Mouse (Mus musculus) erythroid progenitor cell, adult 5-6 weeks (primary cell): ENCODE results near the gene Olfr1201. TPM values are rescaled to one million over a fixed set of nuclear protein-coding genes. Genes with fewer than 3 reads are reported as not detected.

Source experiments
- ATAC-seq: replicated peaks from 2 replicates; pipeline ENCODE4 v1.8.0; 2016; ENCODE audit warnings: moderate number of reproducible peaks, mild to moderate bottlenecking, moderate TSS enrichment, inconsistent platforms; ENCODE audit not compliant: poor library complexity, low FRiP score, severe bottlenecking
- total RNA-seq, 2 experiments: library from RNA; stranded (forward) in 1 of 2; stranded (reverse) in 1 of 2; fragments of 150-400 nt in 1 of 2; fragments of 186-747, 209-891 nt in 1 of 2; gene quantifications; 2 replicates each; pipeline versions ENCODE4 v1.2.3 to v1.2.4; 2015 to 2017; ENCODE audit warnings: low replicate concordance in 2 of 2

Olfr1201 gene
- not detected in 2 replicates for total RNA-seq (2015; ENCODE audit: low replicate concordance)
- not detected in 2 replicates for total RNA-seq (2017; ENCODE audit: low replicate concordance)

DNA sequence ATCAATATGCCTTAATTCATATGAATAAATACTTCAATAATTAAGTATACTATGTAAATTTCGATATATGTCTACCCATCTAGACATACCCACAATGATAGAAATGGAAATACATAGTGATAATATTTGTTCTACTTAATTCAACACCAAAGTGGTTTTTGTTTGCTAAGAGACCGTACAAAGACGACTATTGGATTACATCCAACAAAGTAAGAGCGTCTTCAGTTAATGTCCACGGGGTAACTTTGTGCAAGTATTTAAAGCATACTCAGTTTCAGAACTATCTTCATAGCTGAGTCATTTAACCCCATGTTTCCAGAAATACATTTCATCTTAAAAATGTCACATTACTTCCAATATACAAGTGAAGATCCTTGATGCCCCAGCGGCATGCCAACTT lies at the start of gene Olfr1201:
Gene Olfr1201 (plus strand): TSS at position 301 of the 400 bp plus-strand sequence.
- no peak for ATAC-seq

DNA sequence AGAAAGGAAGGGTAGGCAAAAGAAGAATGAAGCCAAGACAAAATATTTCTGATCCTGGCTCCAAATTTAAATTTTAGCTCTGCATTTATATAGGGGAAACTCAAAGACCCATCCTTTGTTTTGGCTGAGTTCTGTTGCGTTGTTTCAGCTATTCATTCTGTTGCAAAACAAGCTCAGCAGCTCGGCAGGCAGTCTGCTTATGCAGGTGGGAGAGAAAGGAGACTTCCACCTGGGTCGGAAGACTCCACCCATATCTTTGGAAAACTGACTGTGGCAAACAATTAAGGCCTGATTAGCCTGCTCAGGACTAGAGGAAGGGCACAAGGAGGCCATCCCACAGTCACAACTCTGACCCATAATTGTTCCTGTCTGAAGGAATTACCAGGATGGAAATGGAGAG lies 49.5 kb upstream of the Olfr1201 start:
- ATAC-seq, result no peak

DNA sequence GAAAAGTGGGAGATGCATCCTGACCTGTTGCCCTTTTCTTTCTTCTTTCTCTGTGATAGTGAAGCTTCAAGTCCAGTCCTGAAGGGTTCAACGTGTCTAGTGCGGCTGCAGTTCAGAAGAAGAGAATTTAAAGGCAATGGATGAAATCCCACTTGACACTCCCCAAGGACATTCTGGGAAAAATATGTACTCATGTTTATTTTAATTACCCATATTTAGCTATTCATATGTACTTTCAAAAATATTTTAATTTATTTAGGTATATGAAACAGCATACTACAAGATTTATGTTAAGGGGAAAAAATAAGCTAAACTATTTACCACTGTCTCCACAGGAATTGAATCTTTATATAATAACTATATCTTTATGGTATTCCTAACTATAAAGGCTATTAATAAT lies 41.6 kb upstream of the Olfr1201 start, which contains the start of gene Olfr1198:
Gene Olfr1198 (minus strand): TSS at position 101 of the 400 bp plus-strand sequence.
- ATAC-seq, result no peak

DNA sequence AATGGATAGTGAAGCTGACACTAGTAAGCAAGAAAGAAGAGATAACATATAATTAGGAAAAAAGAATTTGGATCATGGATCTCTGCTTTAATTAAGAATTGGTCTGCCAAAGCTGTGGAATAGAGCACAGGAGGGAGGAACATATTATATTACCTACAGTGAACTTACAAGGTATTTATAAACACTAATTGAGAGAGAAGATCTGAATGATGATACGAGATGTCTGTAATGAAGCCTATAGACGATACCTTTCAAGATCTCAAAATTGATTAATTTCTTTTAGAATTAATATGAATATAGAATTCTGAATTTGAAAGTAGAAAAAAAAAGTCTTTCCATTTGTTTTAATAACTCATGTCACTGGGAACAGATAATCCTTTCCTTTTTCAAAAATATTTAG lies 32.5 kb upstream of the Olfr1201 start, which contains the start of gene Olfr1199:
Gene Olfr1199 (minus strand): TSS at position 101 of the 400 bp plus-strand sequence.
- no peak for ATAC-seq

DNA sequence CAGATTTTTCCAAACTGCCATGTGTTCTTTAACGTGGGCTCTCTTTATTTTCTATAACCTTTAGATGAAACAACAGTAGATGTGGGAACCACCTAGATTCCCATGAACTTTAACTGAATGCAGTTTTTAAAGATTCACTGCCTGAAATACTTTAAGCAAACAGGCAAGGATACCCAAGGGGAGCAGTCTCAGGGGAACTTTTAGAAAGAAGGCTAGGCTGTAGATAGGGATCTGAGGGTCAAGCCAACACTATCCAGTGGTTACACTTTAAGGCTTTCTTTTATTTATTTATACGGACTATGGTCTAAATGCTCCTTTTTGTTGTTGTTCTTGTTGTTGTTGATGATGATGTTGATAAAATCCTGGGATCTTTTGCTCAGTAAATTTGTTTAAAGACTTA lies 22.4 kb upstream of the Olfr1201 start, which contains the start of gene Olfr1200:
Gene Olfr1200 (minus strand): TSS at position 101 of the 400 bp plus-strand sequence.
- no peak for ATAC-seq

DNA sequence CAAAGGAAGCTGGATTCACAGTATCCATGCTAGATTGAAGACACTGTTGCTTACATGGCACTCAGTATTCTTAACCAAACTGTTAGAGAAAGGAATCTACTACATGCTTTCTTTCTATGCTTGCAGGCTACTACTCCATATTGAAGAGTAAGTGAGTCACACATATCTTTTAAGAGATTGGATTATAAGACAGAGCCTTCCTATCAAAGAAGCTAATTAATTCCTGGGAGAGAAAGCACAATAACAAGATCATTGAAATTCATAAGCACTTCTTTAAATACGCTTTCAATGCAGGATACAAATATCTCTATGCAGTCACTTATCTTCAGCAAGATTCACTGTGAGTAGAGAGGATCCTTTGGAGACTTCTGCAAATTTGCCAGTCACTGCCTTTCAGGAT lies 21.4 kb downstream of the Olfr1201 start, which contains the start of gene Olfr1202:
Gene Olfr1202 (plus strand): TSS at position 301 of the 400 bp plus-strand sequence.
- ATAC-seq, result no peak

DNA sequence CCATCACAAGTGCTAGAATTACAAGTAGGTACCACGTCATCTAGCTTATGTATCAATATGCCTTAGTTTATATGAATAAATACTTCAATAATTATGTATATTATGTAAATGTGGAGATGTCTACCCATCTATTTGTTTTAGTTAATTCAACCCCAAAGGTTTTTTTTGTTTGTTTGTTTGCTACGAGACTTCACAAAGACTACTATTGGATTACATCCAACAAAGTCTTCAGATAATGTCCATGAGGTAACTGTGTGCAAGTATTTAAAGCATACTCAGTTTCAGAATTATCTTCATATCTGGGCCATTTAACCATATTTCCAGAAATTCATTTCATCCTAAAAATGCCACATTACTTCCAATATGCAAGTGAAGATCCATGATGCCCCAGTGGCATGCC lies 36.6 kb downstream of the Olfr1201 start, which contains the start of gene Olfr1205:
Gene Olfr1205 (plus strand): TSS at position 301 of the 400 bp plus-strand sequence.
- ATAC-seq, result no peak

DNA sequence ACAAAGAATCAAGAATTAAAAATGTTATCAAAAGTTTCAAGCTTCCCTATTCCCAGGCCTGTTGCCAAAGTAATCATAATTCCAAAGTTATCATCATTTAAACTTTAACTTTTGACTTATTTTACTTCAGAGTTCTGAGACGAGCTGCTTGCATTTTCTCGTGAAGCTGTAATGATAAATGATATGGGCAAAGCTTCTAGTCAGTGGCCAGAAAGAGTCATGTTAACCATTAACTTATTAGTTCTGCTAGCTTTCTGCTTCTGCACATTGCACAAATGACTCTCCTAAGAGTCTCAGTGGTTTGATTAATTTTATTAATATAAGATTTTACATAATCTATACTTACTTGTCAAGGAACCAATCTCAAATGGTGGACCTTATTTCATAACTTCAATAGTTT lies 45.6 kb downstream of the Olfr1201 start:
- ATAC-seq, result no peak

Other genes with a start within 250 kb of the Olfr1201 start
- gene Olfr1188, start 236.1 kb upstream of the Olfr1201 start, total RNA-seq (2015; ENCODE audit: low replicate concordance), result not detected in 2 replicates
- not detected in 2 replicates for gene Olfr1188, start 236.1 kb upstream of the Olfr1201 start, total RNA-seq (2017; ENCODE audit: low replicate concordance)
- not detected in 2 replicates for gene Olfr1189, start 206.6 kb upstream of the Olfr1201 start, total RNA-seq (2015; ENCODE audit: low replicate concordance)
- not detected in 2 replicates for gene Olfr1189, start 206.6 kb upstream of the Olfr1201 start, total RNA-seq (2017; ENCODE audit: low replicate concordance)
- not detected in 2 replicates for gene Olfr1191-ps1, start 152.5 kb upstream of the Olfr1201 start, total RNA-seq (2015; ENCODE audit: low replicate concordance)
- not detected in 2 replicates for gene Olfr1191-ps1, start 152.5 kb upstream of the Olfr1201 start, total RNA-seq (2017; ENCODE audit: low replicate concordance)
- gene Olfr1192-ps1, start 144.5 kb upstream of the Olfr1201 start, total RNA-seq (2015; ENCODE audit: low replicate concordance), result not detected in 2 replicates
- not detected in 2 replicates for gene Olfr1192-ps1, start 144.5 kb upstream of the Olfr1201 start, total RNA-seq (2017; ENCODE audit: low replicate concordance)
- not detected in 2 replicates for gene Olfr1193, start 117.4 kb upstream of the Olfr1201 start, total RNA-seq (2015; ENCODE audit: low replicate concordance)
- gene Olfr1193, start 117.4 kb upstream of the Olfr1201 start, total RNA-seq (2017; ENCODE audit: low replicate concordance), result not detected in 2 replicates
- gene Olfr1195, start 103.8 kb upstream of the Olfr1201 start, total RNA-seq (2015; ENCODE audit: low replicate concordance), result not detected in 2 replicates
- not detected in 2 replicates for gene Olfr1195, start 103.8 kb upstream of the Olfr1201 start, total RNA-seq (2017; ENCODE audit: low replicate concordance)
- gene Olfr1196, start 88.4 kb upstream of the Olfr1201 start, total RNA-seq (2015; ENCODE audit: low replicate concordance), result not detected in 2 replicates
- gene Olfr1196, start 88.4 kb upstream of the Olfr1201 start, total RNA-seq (2017; ENCODE audit: low replicate concordance), result not detected in 2 replicates
- gene Olfr1197, start 60.7 kb upstream of the Olfr1201 start, total RNA-seq (2015; ENCODE audit: low replicate concordance), result not detected in 2 replicates
- not detected in 2 replicates for gene Olfr1197, start 60.7 kb upstream of the Olfr1201 start, total RNA-seq (2017; ENCODE audit: low replicate concordance)
- gene Olfr1198, start 41.7 kb upstream of the Olfr1201 start, total RNA-seq (2015; ENCODE audit: low replicate concordance), result not detected in 2 replicates
- not detected in 2 replicates for gene Olfr1198, start 41.7 kb upstream of the Olfr1201 start, total RNA-seq (2017; ENCODE audit: low replicate concordance)
- gene Olfr1199, start 32.6 kb upstream of the Olfr1201 start, total RNA-seq (2015; ENCODE audit: low replicate concordance), result not detected in 2 replicates
- gene Olfr1199, start 32.6 kb upstream of the Olfr1201 start, total RNA-seq (2017; ENCODE audit: low replicate concordance), result not detected in 2 replicates
- gene Olfr1200, start 22.5 kb upstream of the Olfr1201 start, total RNA-seq (2015; ENCODE audit: low replicate concordance), result not detected in 2 replicates
- not detected in 2 replicates for gene Olfr1200, start 22.5 kb upstream of the Olfr1201 start, total RNA-seq (2017; ENCODE audit: low replicate concordance)
- not detected in 2 replicates for gene Olfr1202, start 21.5 kb downstream of the Olfr1201 start, total RNA-seq (2015; ENCODE audit: low replicate concordance)
- gene Olfr1202, start 21.5 kb downstream of the Olfr1201 start, total RNA-seq (2017; ENCODE audit: low replicate concordance), result not detected in 2 replicates
- not detected in 2 replicates for gene Olfr1205, start 36.7 kb downstream of the Olfr1201 start, total RNA-seq (2015; ENCODE audit: low replicate concordance)
- gene Olfr1205, start 36.7 kb downstream of the Olfr1201 start, total RNA-seq (2017; ENCODE audit: low replicate concordance), result not detected in 2 replicates
- gene Olfr1204, start 56.3 kb downstream of the Olfr1201 start, total RNA-seq (2015; ENCODE audit: low replicate concordance), result not detected in 2 replicates
- not detected in 2 replicates for gene Olfr1204, start 56.3 kb downstream of the Olfr1201 start, total RNA-seq (2017; ENCODE audit: low replicate concordance)
- not detected in 2 replicates for gene Olfr1206, start 70.2 kb downstream of the Olfr1201 start, total RNA-seq (2015; ENCODE audit: low replicate concordance)
- gene Olfr1206, start 70.2 kb downstream of the Olfr1201 start, total RNA-seq (2017; ENCODE audit: low replicate concordance), result not detected in 2 replicates
- gene Olfr1208, start 109.3 kb downstream of the Olfr1201 start, total RNA-seq (2015; ENCODE audit: low replicate concordance), result not detected in 2 replicates
- not detected in 2 replicates for gene Olfr1208, start 109.3 kb downstream of the Olfr1201 start, total RNA-seq (2017; ENCODE audit: low replicate concordance)
- gene Olfr1209, start 122.1 kb downstream of the Olfr1201 start, total RNA-seq (2015; ENCODE audit: low replicate concordance), result not detected in 2 replicates
- not detected in 2 replicates for gene Olfr1209, start 122.1 kb downstream of the Olfr1201 start, total RNA-seq (2017; ENCODE audit: low replicate concordance)
- not detected in 2 replicates for gene Olfr1211, start 145.1 kb downstream of the Olfr1201 start, total RNA-seq (2015; ENCODE audit: low replicate concordance)
- gene Olfr1211, start 145.1 kb downstream of the Olfr1201 start, total RNA-seq (2017; ENCODE audit: low replicate concordance), result not detected in 2 replicates
- not detected in 2 replicates for gene Olfr1212, start 160.9 kb downstream of the Olfr1201 start, total RNA-seq (2015; ENCODE audit: low replicate concordance)
- gene Olfr1212, start 160.9 kb downstream of the Olfr1201 start, total RNA-seq (2017; ENCODE audit: low replicate concordance), result not detected in 2 replicates
- gene Gm13762, start 187.2 kb downstream of the Olfr1201 start, total RNA-seq (2015; ENCODE audit: low replicate concordance), result not detected in 2 replicates
- not detected in 2 replicates for gene Gm13762, start 187.2 kb downstream of the Olfr1201 start, total RNA-seq (2017; ENCODE audit: low replicate concordance)
- not detected in 2 replicates for gene Olfr1214, start 199.6 kb downstream of the Olfr1201 start, total RNA-seq (2015; ENCODE audit: low replicate concordance)
- gene Olfr1214, start 199.6 kb downstream of the Olfr1201 start, total RNA-seq (2017; ENCODE audit: low replicate concordance), result not detected in 2 replicates
- gene Olfr1215, start 213.9 kb downstream of the Olfr1201 start, total RNA-seq (2015; ENCODE audit: low replicate concordance), result not detected in 2 replicates
- not detected in 2 replicates for gene Olfr1215, start 213.9 kb downstream of the Olfr1201 start, total RNA-seq (2017; ENCODE audit: low replicate concordance)
- gene Olfr1216, start 225.3 kb downstream of the Olfr1201 start, total RNA-seq (2015; ENCODE audit: low replicate concordance), result not detected in 2 replicates
- gene Olfr1216, start 225.3 kb downstream of the Olfr1201 start, total RNA-seq (2017; ENCODE audit: low replicate concordance), result not detected in 2 replicates
- gene Olfr1217, start 239.0 kb downstream of the Olfr1201 start, total RNA-seq (2015; ENCODE audit: low replicate concordance), result not detected in 2 replicates
- not detected in 2 replicates for gene Olfr1217, start 239.0 kb downstream of the Olfr1201 start, total RNA-seq (2017; ENCODE audit: low replicate concordance)